ENCODE assay signal across 8 mouse cellular contexts in the genomic region with DNA sequence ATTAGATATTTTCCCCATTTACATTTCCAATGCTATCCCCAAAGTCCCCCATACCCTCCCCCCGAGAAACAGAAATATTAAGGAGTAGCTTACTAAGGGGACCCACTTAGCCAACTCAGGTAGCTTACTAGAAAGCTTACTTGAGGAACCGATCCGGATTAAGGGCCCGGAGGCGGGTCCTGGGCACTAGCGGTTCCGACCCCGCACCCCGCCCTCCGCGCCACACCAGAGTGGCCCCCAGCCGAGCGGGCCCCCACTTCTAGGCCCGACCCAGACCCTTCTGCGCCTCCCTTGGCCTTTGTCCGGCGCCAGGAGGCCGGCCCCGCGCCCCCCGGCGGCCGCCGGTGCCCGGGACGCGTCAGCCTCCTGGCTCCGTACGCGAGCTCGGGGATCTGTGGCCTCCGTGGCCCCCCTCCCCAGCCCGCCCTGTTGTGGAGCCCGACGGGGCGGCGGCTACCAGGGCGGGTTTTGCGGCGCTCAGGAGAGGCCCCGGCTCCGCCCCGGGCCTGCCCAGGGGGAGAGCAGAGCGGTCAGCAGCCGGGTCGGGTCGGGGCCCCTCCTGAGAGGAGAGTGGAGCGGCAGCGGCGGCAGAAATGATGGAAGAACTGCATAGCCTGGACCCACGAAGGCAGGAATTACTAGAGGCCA.
DNase-seq lines count a peak whose midpoint lies in the region; ATAC-seq lines count a peak whose summit lies in the region.
"Not testable (repeated sequence)": the region's sequence is repeated elsewhere in the genome, so short reads cannot be mapped to it uniquely, and the experiment has no call there.

No protein-coding gene starts in this region.

- DNase-seq in MN1 (ENCODE audit: low spot score) = peak; percentile 0
- DNase-seq in embryo, embryonic 11 days = peak; percentile 17
- DNase-seq in gastrocnemius, postnatal 10 days = peak; percentile 5
- peak; percentile 3 to 5 for DNase-seq in heart, postnatal 36 days
- DNase-seq in midbrain, embryonic 14.5 days = peak; percentile 0

- not testable (repeated sequence) for H3K9me3 ChIP-seq in kidney, embryonic 15.5 days (replicated peaks); liver, embryonic 12.5 days (replicated peaks); midbrain, embryonic 14.5 days (ENCODE audit: control insufficient read depth, low read length); stomach, embryonic 15.5 days

- not testable (repeated sequence) for H3K4me1 ChIP-seq in kidney, embryonic 15.5 days; liver, embryonic 12.5 days; midbrain, embryonic 14.5 days (ENCODE audit: control insufficient read depth, insufficient read depth, low read length); stomach, embryonic 15.5 days

- H3K4me2 ChIP-seq in kidney, embryonic 15.5 days = peak overlapping the region; percentile 55
- H3K4me2 ChIP-seq in liver, embryonic 12.5 days = peak overlapping the region; percentile 60
- peak overlapping the region; percentile 50 for H3K4me2 ChIP-seq in midbrain, embryonic 14.5 days (ENCODE audit: low read length)
- peak overlapping the region; percentile 49 for H3K4me2 ChIP-seq in stomach, embryonic 15.5 days

- H3K27ac ChIP-seq in kidney, embryonic 15.5 days; liver, embryonic 12.5 days; midbrain, embryonic 14.5 days (replicated peaks; ENCODE audit: low read depth, low read length); stomach, embryonic 15.5 days: not testable (repeated sequence)

- peak; percentile 99 for ATAC-seq in kidney, embryonic 15.5 days (replicated peaks; ENCODE audit: low FRiP score)
- peak; percentile 96 for ATAC-seq in liver, embryonic 12.5 days
- peak; percentile 84 for ATAC-seq in midbrain, embryonic 14.5 days (ENCODE audit: low FRiP score, low TSS enrichment)
- peak; percentile 83 for ATAC-seq in stomach, embryonic 15.5 days (ENCODE audit: insufficient read depth, low FRiP score, low read depth)

- peak overlapping the region; percentile 35 for H3K4me3 ChIP-seq in kidney, embryonic 15.5 days (replicated peaks)
- H3K4me3 ChIP-seq in liver, embryonic 12.5 days = peak overlapping the region; percentile 38
- peak overlapping the region; percentile 35 for H3K4me3 ChIP-seq in midbrain, embryonic 14.5 days (replicated peaks; ENCODE audit: low read depth, low read length)
- peak overlapping the region; percentile 31 for H3K4me3 ChIP-seq in stomach, embryonic 15.5 days (replicated peaks)

- not testable (repeated sequence) for H3K27me3 ChIP-seq in kidney, embryonic 15.5 days; liver, embryonic 12.5 days (replicated peaks); midbrain, embryonic 14.5 days (ENCODE audit: control insufficient read depth, insufficient read depth, low read length); stomach, embryonic 15.5 days (replicated peaks)

- not testable (repeated sequence) for H3K36me3 ChIP-seq in kidney, embryonic 15.5 days; liver, embryonic 12.5 days; midbrain, embryonic 14.5 days (ENCODE audit: control insufficient read depth, insufficient read depth, low read length); stomach, embryonic 15.5 days

- H3K9ac ChIP-seq in kidney, embryonic 15.5 days; liver, embryonic 12.5 days; midbrain, embryonic 14.5 days (replicated peaks; ENCODE audit: low read length); stomach, embryonic 15.5 days: not testable (repeated sequence)

- 5% methylated on average over 35 of the region's 51 CpGs for WGBS in kidney, embryonic 15.5 days
- WGBS in liver, embryonic 12.5 days (ENCODE audit: insufficient replicate concordance) = 5% methylated on average over 39 of the region's 51 CpGs
- WGBS in midbrain, embryonic 14.5 days = 8% methylated on average over 37 of the region's 51 CpGs
- WGBS in stomach, embryonic 15.5 days = 9% methylated on average over 50 of the region's 51 CpGs

- intact Hi-C loops in heart, postnatal 36 days (cut with DNase I) = not testable (repeated sequence)
